In the genomic region with DNA sequence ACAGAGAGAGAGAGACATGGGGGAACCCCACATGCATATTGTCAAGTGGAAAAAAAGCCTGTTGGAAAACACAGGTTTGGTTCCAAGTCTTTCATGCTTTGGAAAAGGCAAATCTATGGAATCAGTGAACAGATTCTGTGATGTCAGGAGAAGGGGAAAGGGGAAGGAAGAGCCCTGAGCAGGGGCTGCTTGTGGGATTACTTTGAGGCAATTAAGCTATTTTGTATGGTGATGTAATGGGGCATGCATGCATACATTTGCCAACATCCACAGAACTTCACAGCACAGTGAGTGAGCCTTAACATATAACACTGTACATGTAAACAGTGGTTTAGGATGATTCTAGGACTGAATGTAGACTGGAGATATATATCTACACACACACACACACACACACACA, we compare ENCODE assay signal across 20 mouse cellular contexts.
DNase-seq lines count a peak whose midpoint lies in the region; ATAC-seq and TF ChIP-seq lines count a peak whose summit lies in the region.
"Had no signal": no experiment of that assay in that cellular context is flagged by ENCODE, and none has a peak within 500 bp of the region (broad histone marks: within the 10 kb centered on the region; RNA-seq: fewer than 3 reads in every experiment).

No protein-coding gene starts in this region.

- H3K27me3 ChIP-seq in forebrain, embryonic 14.5 days (replicated peaks; ENCODE audit: control insufficient read depth, insufficient read depth, low read length) = no peaks in the 10 kb centered on the region
- H3K27me3 ChIP-seq in forebrain, embryonic 11.5 days (ENCODE audit: control insufficient read depth, insufficient read depth, low read length) = no peaks in the 10 kb centered on the region
- H3K27me3 ChIP-seq in lung, embryonic 15.5 days = no peaks in the 10 kb centered on the region
- no peaks in the 10 kb centered on the region for H3K27me3 ChIP-seq in stomach, embryonic 15.5 days (replicated peaks)
- no peaks in the 10 kb centered on the region for H3K27me3 ChIP-seq in stomach, postnatal 0 days (ENCODE audit: control insufficient read depth, insufficient read depth, low read length)
- H3K27me3 ChIP-seq: forebrain, embryonic 12.5 days; hindbrain, embryonic 12.5 days; hindbrain, embryonic 15.5 days had no signal

- TF ChIP-seq EP300 in stomach, postnatal 0 days (optimal IDR thresholded peaks at IDR 0.05) = no peak

- no peak overlapping the region for H3K4me3 ChIP-seq in forebrain, embryonic 14.5 days (ENCODE audit: low read depth, low read length)
- H3K4me3 ChIP-seq in forebrain, embryonic 11.5 days (ENCODE audit: low read depth, low read length) = no peak overlapping the region
- H3K4me3 ChIP-seq in lung, embryonic 15.5 days = no peak overlapping the region
- H3K4me3 ChIP-seq in stomach, embryonic 15.5 days (replicated peaks) = no peak overlapping the region
- no peak overlapping the region for H3K4me3 ChIP-seq in stomach, postnatal 0 days (ENCODE audit: low read depth, low read length)
- H3K4me3 ChIP-seq: forebrain, embryonic 12.5 days; heart, adult 2 months; hindbrain, embryonic 12.5 days; hindbrain, embryonic 15.5 days had no signal

- no peak for TF ChIP-seq CTCF in stomach, postnatal 0 days (IDR thresholded peaks at IDR 0.05; ENCODE audit: low read depth)

- H3K4me1 ChIP-seq in forebrain, embryonic 14.5 days (ENCODE audit: control insufficient read depth, insufficient read depth, low read length) = 0 out of 2 replicates have a peak, but pooled peaks cover 5% of the 10 kb centered on the region
- H3K4me1 ChIP-seq in forebrain, embryonic 11.5 days (replicated peaks; ENCODE audit: control insufficient read depth, insufficient read depth, low read length) = no peaks in the 10 kb centered on the region
- no peaks in the 10 kb centered on the region for H3K4me1 ChIP-seq in lung, embryonic 15.5 days
- no peaks in the 10 kb centered on the region for H3K4me1 ChIP-seq in stomach, embryonic 15.5 days
- H3K4me1 ChIP-seq in stomach, postnatal 0 days (replicated peaks; ENCODE audit: control insufficient read depth, insufficient read depth) = no peaks in the 10 kb centered on the region
- H3K4me1 ChIP-seq: forebrain, embryonic 12.5 days; hindbrain, embryonic 12.5 days; hindbrain, embryonic 15.5 days had no signal

- DNase-seq in forebrain, embryonic 14.5 days (ENCODE audit: low spot score) = peak; percentile 42
- DNase-seq in forebrain, embryonic 11.5 days (ENCODE audit: low spot score) = no peak
- DNase-seq in lung, adult 18-20 months = no peak
- DNase-seq in stomach, postnatal 0 days (ENCODE audit: low spot score) = no peak
- DNase-seq: adrenal gland, adult 8-10 months; adrenal gland, postnatal 25 days; cerebellum, adult 18-20 months; cerebellum, adult 9-10 months; cerebellum, postnatal 14 days; gastrocnemius, postnatal 10 days; gastrocnemius, postnatal 36 days; heart, adult 2 months had no signal

- no peak overlapping the region for H3K27ac ChIP-seq in forebrain, embryonic 14.5 days (ENCODE audit: low read depth, low read length)
- no peak overlapping the region for H3K27ac ChIP-seq in forebrain, embryonic 11.5 days (ENCODE audit: low read depth, low read length)
- no peak overlapping the region for H3K27ac ChIP-seq in lung, embryonic 15.5 days
- H3K27ac ChIP-seq in stomach, embryonic 15.5 days = peak overlapping the region; percentile 26; the same call in 1 of the 2 replicates
- H3K27ac ChIP-seq in stomach, postnatal 0 days (replicated peaks) = no peak overlapping the region
- H3K27ac ChIP-seq: forebrain, embryonic 12.5 days; heart, adult 2 months; hindbrain, embryonic 12.5 days; hindbrain, embryonic 15.5 days had no signal

- no peaks in the 10 kb centered on the region for H3K36me3 ChIP-seq in forebrain, embryonic 14.5 days (ENCODE audit: control insufficient read depth, insufficient read depth, low read length)
- no peaks in the 10 kb centered on the region for H3K36me3 ChIP-seq in forebrain, embryonic 11.5 days (ENCODE audit: control insufficient read depth, insufficient read depth, low read length)
- no peaks in the 10 kb centered on the region for H3K36me3 ChIP-seq in lung, embryonic 15.5 days
- no peaks in the 10 kb centered on the region for H3K36me3 ChIP-seq in stomach, embryonic 15.5 days
- no peaks in the 10 kb centered on the region for H3K36me3 ChIP-seq in stomach, postnatal 0 days (ENCODE audit: control insufficient read depth, insufficient read depth, low read length)
- H3K36me3 ChIP-seq: forebrain, embryonic 12.5 days; hindbrain, embryonic 12.5 days; hindbrain, embryonic 15.5 days had no signal

- peaks cover 4% of the 10 kb centered on the region; the same call in 1 of the 2 replicates for H3K9me3 ChIP-seq in forebrain, embryonic 14.5 days (replicated peaks; ENCODE audit: control insufficient read depth, low read length)
- H3K9me3 ChIP-seq in forebrain, embryonic 11.5 days (ENCODE audit: control insufficient read depth, low read length) = no peaks in the 10 kb centered on the region
- H3K9me3 ChIP-seq in lung, embryonic 15.5 days = no peaks in the 10 kb centered on the region
- H3K9me3 ChIP-seq in stomach, embryonic 15.5 days = no peaks in the 10 kb centered on the region
- no peaks in the 10 kb centered on the region for H3K9me3 ChIP-seq in stomach, postnatal 0 days (ENCODE audit: control insufficient read depth, low read length)
- H3K9me3 ChIP-seq: forebrain, embryonic 12.5 days; hindbrain, embryonic 12.5 days had no signal

- H3K9ac ChIP-seq in forebrain, embryonic 14.5 days (ENCODE audit: low read length) = no peak overlapping the region
- no peak overlapping the region for H3K9ac ChIP-seq in forebrain, embryonic 11.5 days (ENCODE audit: low read length)
- H3K9ac ChIP-seq in lung, embryonic 15.5 days = no peak overlapping the region
- no peak overlapping the region for H3K9ac ChIP-seq in stomach, embryonic 15.5 days
- H3K9ac ChIP-seq in stomach, postnatal 0 days (ENCODE audit: low read length) = no peak overlapping the region
- H3K9ac ChIP-seq: forebrain, embryonic 12.5 days; hindbrain, embryonic 12.5 days; hindbrain, embryonic 15.5 days had no signal

- no peak overlapping the region for H3K4me2 ChIP-seq in forebrain, embryonic 14.5 days (ENCODE audit: low read length)
- no peak overlapping the region for H3K4me2 ChIP-seq in forebrain, embryonic 11.5 days (ENCODE audit: low read depth, low read length, severe bottlenecking)
- no peak overlapping the region for H3K4me2 ChIP-seq in lung, embryonic 15.5 days
- H3K4me2 ChIP-seq in stomach, embryonic 15.5 days = no peak overlapping the region
- H3K4me2 ChIP-seq in stomach, postnatal 0 days (replicated peaks; ENCODE audit: low read depth) = no peak overlapping the region
- H3K4me2 ChIP-seq: forebrain, embryonic 12.5 days; heart, embryonic 11.5 days; hindbrain, embryonic 12.5 days; hindbrain, embryonic 15.5 days had no signal

- ATAC-seq in forebrain, embryonic 14.5 days = no peak
- no peak for ATAC-seq in forebrain, embryonic 11.5 days (replicated peaks; ENCODE audit: low FRiP score)
- ATAC-seq in lung, embryonic 15.5 days (ENCODE audit: borderline replicate concordance, extremely low read depth, low FRiP score, low TSS enrichment) = peak; percentile 7; the same call in 1 of the 2 replicates
- no peak for ATAC-seq in stomach, embryonic 15.5 days (ENCODE audit: insufficient read depth, low FRiP score, low read depth)
- no peak for ATAC-seq in stomach, postnatal 0 days (ENCODE audit: low FRiP score, low TSS enrichment)
- ATAC-seq: activated CD4-positive, CD25-positive, alpha-beta regulatory T cell, adult 4 months; forebrain, embryonic 16.5 days had no signal
